Mouse (Mus musculus) embryonic facial prominence, embryonic 11.5 days (tissue): ENCODE measurements around the gene Iqsec1. TPM values are rescaled to one million over a fixed set of nuclear protein-coding genes. Genes with fewer than 3 reads are reported as not detected.

Experiments used
- ATAC-seq: fragments of 200-750 bp; cut with Nextera tagmentation; replicated peaks from 2 replicates; pipeline ENCODE4 v1.8.0; 2017; ENCODE audit warnings: low read depth; ENCODE audit not compliant: insufficient number of reproducible peaks, low FRiP score, low TSS enrichment
- DNase-seq: peaks from one replicate; pipeline ENCODE4 v3.0.0-alpha.2; 2015; ENCODE audit warnings: low spot score
- H3K27ac ChIP-seq: fragments of 300-500 bp; sonication (generic); replicated peaks from 2 replicates; pipeline ENCODE4 v1.5.1; 2014; ENCODE audit warnings: mild to moderate bottlenecking, low read depth, low read length, control low read depth
- H3K27me3 ChIP-seq: fragments of 300-500 bp; sonication (generic); 2 replicates; pipeline ENCODE4 v1.6.1; 2014; ENCODE audit warnings: mild to moderate bottlenecking, low read length, moderate library complexity, mixed read lengths; ENCODE audit not compliant: control insufficient read depth, insufficient read depth
- H3K36me3 ChIP-seq: fragments of 300-500 bp; sonication (generic); replicated peaks from 2 replicates; pipeline ENCODE4 v1.6.1; 2014; ENCODE audit warnings: low read depth, mild to moderate bottlenecking, low read length, moderate library complexity, mixed read lengths; ENCODE audit not compliant: control insufficient read depth, insufficient read depth
- H3K4me1 ChIP-seq: fragments of 300-500 bp; sonication (generic); 2 replicates; pipeline ENCODE4 v1.6.1; 2014; ENCODE audit warnings: low read length, mixed read lengths; ENCODE audit not compliant: control insufficient read depth, insufficient read depth
- H3K4me2 ChIP-seq: fragments of 300-500 bp; sonication (generic); 2 replicates; pipeline ENCODE4 v1.6.1; 2014; ENCODE audit warnings: low read depth, mild to moderate bottlenecking, control low read depth, low read length, moderate library complexity
- H3K4me3 ChIP-seq: fragments of 300-500 bp; sonication (generic); 2 replicates; pipeline ENCODE4 v1.5.1; 2014; ENCODE audit warnings: low read depth, low read length, control low read depth
- H3K9ac ChIP-seq: fragments of 300-500 bp; sonication (generic); replicated peaks from 2 replicates; pipeline ENCODE4 v1.6.1; 2014; ENCODE audit warnings: mild to moderate bottlenecking, control low read depth, low read length
- H3K9me3 ChIP-seq: fragments of 300-500 bp; sonication (generic); replicated peaks from 2 replicates; pipeline ENCODE4 v1.6.1; 2016; ENCODE audit warnings: mild to moderate bottlenecking, low read length, inconsistent platforms, mixed read lengths; ENCODE audit not compliant: control insufficient read depth
- WGBS: fragments of 180-500 bp; shearing (Covaris S2); extraction: QIAGEN DNeasy Blood & Tissue Kit; methylation state at CpG from one replicate; pipeline ENCODE4 v1.1.7; 2014; 5-methylcytosine and 5-hydroxymethylcytosine counted together
- polyA plus RNA-seq: library from polyadenylated mRNA; unstranded; fragments of >200 nt; fragmentation: Nextera tagmentation; extraction: Ambion mirVana; gene quantifications from 2 replicates; pipeline ENCODE4 v1.2.1, GENCODE M21; 2014

Iqsec1 gene
- polyA plus RNA-seq, 1 experiment from 2014 or later, result 6.1 TPM

GRCm38 (mm10) chr6:90701391-90701790, 287.1 kb downstream of the Iqsec1 start:
- ATAC-seq, result no peak
- Histone ChIP-seq H3K4me1 (peaks cover 4% of the 10 kb centered on the region; the same call in 1 of the 2 replicates), H3K4me3 (no peak overlapping the region), H3K27ac (no peak overlapping the region), H3K27me3 (no peaks in the 10 kb centered on the region), H3K9me3 (no peaks in the 10 kb centered on the region), H3K9ac (no peak overlapping the region), H3K4me2 (no peak overlapping the region), H3K36me3 (no peaks in the 10 kb centered on the region)
- DNase-seq, result no peak
- 94% methylated on average over 2 of the region's 2 CpGs for WGBS

DNA sequence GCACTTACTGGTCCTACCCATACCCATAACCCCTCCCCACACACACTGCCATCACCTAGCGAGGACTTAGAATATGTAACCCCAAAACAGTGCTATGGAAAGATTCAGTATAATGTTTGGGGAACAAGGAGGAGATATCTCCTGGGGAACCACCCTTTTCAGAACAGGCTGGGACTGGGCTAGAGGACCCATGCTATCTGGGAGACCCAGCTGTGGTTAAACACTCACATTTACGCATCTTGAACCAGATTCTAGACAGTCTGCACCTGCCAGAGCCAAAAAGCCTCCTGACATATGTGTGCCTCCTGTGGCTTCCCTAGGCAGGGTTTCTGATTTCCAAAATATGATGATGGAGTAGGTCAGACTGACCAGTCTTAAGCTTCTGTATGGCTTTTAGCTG, 287.7 kb downstream of the Iqsec1 start:
- H3K4me2 ChIP-seq, result no peak overlapping the region
- H3K9ac ChIP-seq, result no peak overlapping the region
- H3K4me1 ChIP-seq, result peaks cover 4% of the 10 kb centered on the region; the same call in 1 of the 2 replicates
- H3K27ac ChIP-seq, result no peak overlapping the region
- H3K27me3 ChIP-seq, result no peaks in the 10 kb centered on the region
- ATAC-seq (no peak), DNase-seq (no peak)
- WGBS, result 90% methylated on average over 2 of the region's 2 CpGs
- H3K4me3 ChIP-seq, result no peak overlapping the region
- no peaks in the 10 kb centered on the region for H3K36me3 ChIP-seq
- H3K9me3 ChIP-seq, result no peaks in the 10 kb centered on the region

DNA sequence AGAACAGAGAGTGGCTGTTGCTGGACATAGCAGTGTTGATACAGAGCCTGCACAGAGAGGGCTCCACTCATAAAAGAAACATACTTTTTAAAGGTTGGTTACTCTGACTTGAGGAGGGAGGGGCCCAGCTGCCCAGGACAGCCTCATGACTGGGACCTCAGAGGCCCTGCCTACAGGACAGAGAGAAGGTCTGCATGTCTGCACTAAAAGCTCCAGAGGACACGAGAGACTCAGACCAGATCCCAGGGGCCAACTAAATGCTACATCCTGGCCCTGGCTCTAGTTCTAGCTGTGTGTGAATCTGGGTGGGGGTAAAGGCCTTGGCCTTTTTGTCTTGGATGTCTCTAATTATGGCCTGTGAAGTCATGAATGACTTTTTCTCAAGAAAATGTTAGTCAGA, 288.4 kb downstream of the Iqsec1 start:
- H3K9me3 ChIP-seq, result no peaks in the 10 kb centered on the region
- H3K27me3 ChIP-seq, result no peaks in the 10 kb centered on the region
- no peak overlapping the region for H3K9ac ChIP-seq
- no peak overlapping the region for H3K4me3 ChIP-seq
- H3K4me2 ChIP-seq, result no peak overlapping the region
- no peak overlapping the region for H3K27ac ChIP-seq
- DNase-seq (no peak), ATAC-seq (no peak)
- no peaks in the 10 kb centered on the region for H3K36me3 ChIP-seq
- 43% methylated on average over 1 of the region's 1 CpGs for WGBS
- H3K4me1 ChIP-seq, result peaks cover 4% of the 10 kb centered on the region; the same call in 1 of the 2 replicates

DNA sequence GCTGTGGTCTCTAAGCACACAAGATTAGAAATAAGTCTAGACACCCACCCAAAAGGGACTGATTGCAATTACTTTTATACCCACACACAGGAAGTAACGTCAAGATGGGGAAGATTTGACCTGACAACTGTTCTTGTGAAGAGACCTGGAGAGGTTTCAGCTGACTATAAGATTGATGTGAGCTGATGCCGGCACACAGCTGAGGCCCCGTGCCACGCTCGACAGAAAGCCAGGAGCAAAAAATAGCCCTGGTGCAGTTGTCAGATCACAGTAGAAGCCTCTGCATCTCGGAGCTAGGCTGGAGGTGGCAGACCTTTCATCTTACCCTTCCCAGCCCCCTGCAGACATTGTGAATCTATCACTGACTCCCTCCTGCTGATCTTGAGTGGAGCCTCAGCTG, 289.6 kb downstream of the Iqsec1 start:
- no peak overlapping the region for H3K4me2 ChIP-seq
- DNase-seq (no peak), ATAC-seq (no peak)
- H3K4me3 ChIP-seq, result no peak overlapping the region
- WGBS, result 62% methylated on average over 6 of the region's 6 CpGs
- no peak overlapping the region for H3K9ac ChIP-seq
- H3K36me3 ChIP-seq, result no peaks in the 10 kb centered on the region
- no peaks in the 10 kb centered on the region for H3K9me3 ChIP-seq
- no peak overlapping the region for H3K27ac ChIP-seq
- no peaks in the 10 kb centered on the region for H3K27me3 ChIP-seq
- peaks cover 4% of the 10 kb centered on the region; the same call in 1 of the 2 replicates for H3K4me1 ChIP-seq

- no peaks in the 10 kb centered on the region for H3K27me3 ChIP-seq
- 70% methylated on average over 1 of the region's 1 CpGs for WGBS
Observed at GRCm38 (mm10) chr6:90695754-90696153, 292.7 kb downstream of the Iqsec1 start.

GRCm38 (mm10) chr6:90692404-90692803, 296.1 kb downstream of the Iqsec1 start:
- DNase-seq, result no peak
- Histone ChIP-seq H3K4me1 (no peaks in the 10 kb centered on the region), H3K36me3 (no peaks in the 10 kb centered on the region; the same call in 1 of the 2 replicates), H3K9ac (no peak overlapping the region), H3K27me3 (no peaks in the 10 kb centered on the region), H3K4me2 (no peak overlapping the region), H3K27ac (no peak overlapping the region), H3K9me3 (no peaks in the 10 kb centered on the region), H3K4me3 (no peak overlapping the region)
- 76% methylated on average over 2 of the region's 2 CpGs for WGBS
- ATAC-seq, result no peak

More at GRCm38 (mm10) chr6:90695754-90696153, 292.7 kb downstream of the Iqsec1 start:
- H3K4me3 ChIP-seq, result no peak overlapping the region
- no peaks in the 10 kb centered on the region for H3K9me3 ChIP-seq
- H3K4me2 ChIP-seq, result no peak overlapping the region
- no peak overlapping the region for H3K9ac ChIP-seq
- DNase-seq (no peak), ATAC-seq (no peak)
- H3K4me1 ChIP-seq, result no peaks in the 10 kb centered on the region
- H3K36me3 ChIP-seq, result no peaks in the 10 kb centered on the region
- no peak overlapping the region for H3K27ac ChIP-seq

DNA sequence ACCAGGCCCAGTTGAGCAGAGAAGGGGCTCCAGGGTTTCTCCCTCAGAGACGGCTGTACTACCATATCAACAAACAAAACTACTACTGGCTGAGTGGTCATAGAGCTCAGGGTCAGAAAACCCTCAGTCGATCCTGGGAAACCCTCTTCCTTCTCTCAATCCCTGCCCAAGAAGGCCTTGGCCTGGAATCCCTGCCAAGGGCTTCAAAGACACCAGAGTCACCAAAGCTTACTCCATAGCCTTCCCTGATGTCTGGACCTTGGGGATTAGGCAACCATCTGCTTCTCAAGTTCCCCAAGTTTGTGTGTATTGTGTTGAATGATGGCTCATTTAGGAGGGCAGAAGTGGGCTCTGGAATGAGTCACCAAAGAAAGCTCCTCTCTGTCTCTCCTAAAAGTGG, 296.6 kb downstream of the Iqsec1 start:
- no peaks in the 10 kb centered on the region; the same call in 1 of the 2 replicates for H3K36me3 ChIP-seq
- H3K4me3 ChIP-seq, result no peak overlapping the region
- no peaks in the 10 kb centered on the region for H3K9me3 ChIP-seq
- H3K27me3 ChIP-seq, result no peaks in the 10 kb centered on the region
- DNase-seq (no peak), ATAC-seq (no peak)
- no peak overlapping the region for H3K4me2 ChIP-seq
- 71% methylated on average over 2 of the region's 2 CpGs for WGBS
- no peak overlapping the region for H3K9ac ChIP-seq
- H3K27ac ChIP-seq, result no peak overlapping the region
- H3K4me1 ChIP-seq, result no peaks in the 10 kb centered on the region

DNA sequence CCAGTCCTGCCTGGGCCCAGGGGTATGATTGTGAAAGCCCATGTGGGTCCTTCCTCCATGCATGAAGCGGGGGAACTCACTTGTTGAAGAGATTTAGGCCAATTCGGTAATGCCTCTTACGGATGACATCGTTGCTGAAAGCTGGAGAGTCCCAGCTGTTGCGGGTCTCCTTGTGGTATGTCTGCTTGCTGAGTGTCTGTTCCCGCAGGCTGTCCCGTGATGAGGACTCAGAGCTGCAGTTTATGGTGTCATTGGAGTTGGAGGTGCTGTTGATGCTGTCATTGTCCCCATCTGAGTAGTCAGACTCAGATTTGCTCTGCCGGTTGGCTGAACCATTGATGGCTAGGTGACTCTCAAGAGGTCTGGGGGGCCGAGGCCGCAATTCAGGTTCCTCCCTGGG, 299.0 kb downstream of the Iqsec1 start:
- no peak overlapping the region for H3K9ac ChIP-seq
- no peak overlapping the region for H3K4me2 ChIP-seq
- H3K4me1 ChIP-seq, result no peaks in the 10 kb centered on the region
- DNase-seq (no peak), ATAC-seq (no peak)
- H3K27ac ChIP-seq, result no peak overlapping the region
- no peaks in the 10 kb centered on the region for H3K27me3 ChIP-seq
- no peak overlapping the region for H3K4me3 ChIP-seq
- no peaks in the 10 kb centered on the region for H3K9me3 ChIP-seq
- no peaks in the 10 kb centered on the region; the same call in 1 of the 2 replicates for H3K36me3 ChIP-seq
- 95% methylated on average over 10 of the region's 10 CpGs for WGBS
